Mouse (Mus musculus): Measurements from ENCODE around the gene Zfp595.
"Not testable (repeated sequence)": the region's sequence is repeated elsewhere in the genome, so short reads cannot be mapped to it uniquely, and the experiment has no call there.

Gene Zfp595

DNA sequence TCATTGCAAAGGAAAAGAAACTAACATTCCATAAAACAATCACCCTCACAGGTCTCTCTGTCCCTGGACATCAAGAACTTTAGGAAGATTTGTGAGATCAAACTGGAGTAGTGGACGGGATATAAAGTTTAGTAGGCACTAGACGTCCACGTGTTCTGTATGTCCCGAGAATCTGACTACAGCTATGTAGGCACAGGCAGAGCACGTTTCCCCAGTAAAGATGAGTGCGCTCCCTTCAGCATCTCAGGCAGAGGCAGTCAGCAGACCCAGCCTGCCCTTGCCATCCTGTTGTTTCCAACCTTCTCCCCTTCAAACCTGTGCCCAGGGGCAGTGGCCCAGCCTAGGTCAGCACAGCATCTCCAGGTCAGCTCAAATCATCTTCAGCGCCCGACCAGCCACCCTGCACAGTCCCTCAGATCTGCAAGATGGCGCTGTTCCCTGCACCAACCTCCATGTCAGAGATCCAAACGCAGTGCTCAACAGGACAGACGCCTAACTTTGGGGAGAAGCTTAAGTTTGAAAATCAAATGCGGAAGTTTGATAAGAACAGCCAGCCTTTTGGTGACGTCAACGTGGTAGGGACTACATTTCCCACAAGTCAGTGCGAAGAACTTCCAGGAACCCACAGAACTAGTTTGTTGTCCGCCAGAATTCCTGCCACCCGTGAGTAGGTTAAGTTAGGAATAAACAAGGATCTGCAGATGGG is at the start of gene Zfp595:
Zfp595 (minus strand) TSS at position 552 of the 706 bp plus-strand sequence.
- DNase-seq (ENCODE audit: low read depth), result peak; percentile 79

DNA sequence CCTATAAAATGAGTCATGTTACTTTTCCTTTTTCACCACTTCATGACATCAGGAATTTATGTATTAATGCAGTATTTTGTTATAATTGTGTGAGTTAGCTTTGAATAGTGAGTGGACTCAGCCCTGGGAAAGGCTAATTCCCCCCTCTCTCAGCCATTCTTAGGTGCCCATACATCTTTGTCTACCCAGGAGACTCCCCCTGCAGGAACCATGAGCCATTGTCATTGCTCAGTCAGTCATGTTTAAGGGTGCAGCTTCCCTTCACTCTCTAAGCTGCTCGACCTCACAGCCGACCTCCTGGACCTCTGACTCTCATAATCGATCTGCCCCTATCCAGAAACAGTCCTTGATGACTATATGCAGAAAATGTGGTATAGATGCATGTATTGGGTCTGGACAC is 43.9 kb upstream of the Zfp595 start:
- not testable (repeated sequence) for DNase-seq (ENCODE audit: low read depth)

DNA sequence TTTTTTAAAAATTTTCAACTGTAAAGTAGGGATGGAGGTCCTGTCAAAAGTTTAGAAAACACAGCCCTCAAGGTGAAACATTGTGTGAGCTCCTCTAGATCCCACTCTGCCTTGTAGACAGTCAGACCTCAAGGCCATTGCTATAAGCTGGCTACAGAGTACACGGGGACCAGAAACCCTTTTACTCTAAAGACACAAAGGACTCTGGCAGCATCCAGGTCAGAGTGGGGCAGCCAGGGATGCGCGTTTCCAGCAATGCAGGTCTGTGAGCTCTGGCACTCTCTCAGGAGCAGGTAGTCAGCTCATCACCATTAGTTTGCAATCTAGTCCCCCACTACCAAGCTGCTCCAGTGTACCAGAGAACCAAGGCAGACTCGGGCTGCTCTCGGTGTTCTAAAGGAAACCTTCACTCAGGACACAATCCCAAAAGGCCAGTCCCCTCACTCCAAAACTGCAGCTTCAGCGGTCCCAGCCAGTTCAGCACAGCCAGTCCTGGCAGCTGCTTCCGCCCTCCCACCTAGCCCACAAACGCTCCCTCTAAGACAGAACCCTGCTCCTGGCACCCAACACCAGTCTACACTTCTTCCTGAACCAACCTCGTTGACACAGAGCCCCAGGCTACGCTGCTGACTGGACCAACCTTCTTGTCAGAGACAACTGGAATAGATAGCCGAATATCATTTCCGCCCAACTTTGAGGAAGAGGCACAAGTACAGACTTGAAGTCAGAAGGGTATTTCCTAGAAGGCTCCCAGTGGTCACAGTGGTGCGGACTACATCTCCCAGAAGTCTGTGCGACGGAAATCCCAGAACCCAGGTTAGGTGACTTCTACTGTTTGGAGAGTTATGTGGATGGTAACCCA is 42.9 kb upstream of the Zfp595 start, which contains the start of the genes Gm28041 and Zfp456:
Gm28041 (minus strand) TSS at position 684 of the 862 bp plus-strand sequence.
Zfp456 (minus strand) TSS at position 761 of the 862 bp plus-strand sequence.
- DNase-seq (ENCODE audit: low read depth), result peak; percentile 74

DNA sequence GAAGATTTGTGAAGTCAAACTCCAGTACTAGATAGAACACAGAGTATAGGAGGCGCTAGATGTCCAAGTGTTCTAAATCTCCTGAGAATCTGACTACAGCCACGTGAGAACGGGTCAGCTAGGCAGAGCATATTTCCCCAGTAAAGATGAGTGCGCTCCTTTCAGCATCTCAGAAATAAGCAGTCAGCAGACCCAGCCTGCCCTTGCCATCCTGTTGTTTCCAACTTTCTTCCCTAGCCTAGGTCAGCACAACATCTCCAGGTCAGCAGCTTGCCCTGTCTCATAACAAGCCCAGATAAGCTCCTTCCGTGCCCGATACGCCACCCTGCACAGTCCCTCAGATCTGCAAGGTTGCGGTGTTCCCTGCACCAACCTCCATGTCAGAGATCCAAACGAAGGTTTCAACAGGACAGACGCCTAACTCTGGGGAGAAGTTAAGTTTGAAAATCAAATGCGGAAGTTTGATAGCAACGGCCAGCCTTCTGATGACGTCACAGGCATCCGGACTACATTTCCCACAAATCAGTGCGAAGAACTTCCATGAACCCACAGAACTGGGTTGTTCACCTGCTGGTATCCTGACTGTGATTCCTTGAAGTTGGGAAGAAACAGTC is 27.9 kb upstream of the Zfp595 start, which contains the start of the genes Gm28044 and Zfp953:
Gm28044 (minus strand) TSS at position 406 of the 614 bp plus-strand sequence.
Zfp953 (minus strand) TSS at position 475 of the 614 bp plus-strand sequence.
- peak; percentile 83 for DNase-seq (ENCODE audit: low read depth)

DNA sequence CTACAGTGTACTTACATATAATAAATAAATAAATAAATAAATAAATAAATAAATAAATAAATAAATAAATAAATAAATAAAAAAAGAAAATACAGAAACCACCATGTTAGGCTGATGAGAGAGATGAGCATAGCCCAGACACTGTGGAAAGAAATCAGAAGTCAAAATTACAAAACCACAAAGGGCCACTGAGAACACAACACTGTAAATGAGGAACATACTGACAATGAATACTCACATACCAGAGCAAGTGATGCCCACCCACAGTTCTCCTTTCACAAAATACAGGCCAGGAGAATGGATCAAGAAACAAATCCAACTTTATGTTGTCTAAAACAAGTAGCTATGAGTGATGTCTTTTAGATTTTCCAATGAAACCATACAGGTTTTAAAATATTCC is 19.5 kb upstream of the Zfp595 start:
- DNase-seq (ENCODE audit: low read depth), result no peak

DNA sequence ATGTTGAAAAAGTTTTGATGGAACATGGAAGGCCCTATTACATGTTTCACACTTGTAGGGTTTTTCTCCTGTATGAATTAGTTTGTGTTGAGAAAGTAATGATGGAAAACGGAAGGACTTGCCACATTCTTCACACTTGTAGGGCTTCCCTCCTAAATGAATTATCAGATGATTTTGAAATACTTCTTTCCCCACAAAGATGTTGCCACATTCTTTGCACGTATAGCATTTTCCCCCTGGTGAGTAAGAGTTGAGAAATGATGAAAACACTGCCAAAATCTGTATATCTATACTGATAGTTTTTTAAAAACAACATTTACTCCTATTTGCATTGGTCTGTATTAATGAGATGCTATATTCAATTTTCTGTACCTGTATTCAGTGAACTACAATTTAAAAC is 11.1 kb upstream of the Zfp595 start:
- DNase-seq (ENCODE audit: low read depth), result no peak

DNA sequence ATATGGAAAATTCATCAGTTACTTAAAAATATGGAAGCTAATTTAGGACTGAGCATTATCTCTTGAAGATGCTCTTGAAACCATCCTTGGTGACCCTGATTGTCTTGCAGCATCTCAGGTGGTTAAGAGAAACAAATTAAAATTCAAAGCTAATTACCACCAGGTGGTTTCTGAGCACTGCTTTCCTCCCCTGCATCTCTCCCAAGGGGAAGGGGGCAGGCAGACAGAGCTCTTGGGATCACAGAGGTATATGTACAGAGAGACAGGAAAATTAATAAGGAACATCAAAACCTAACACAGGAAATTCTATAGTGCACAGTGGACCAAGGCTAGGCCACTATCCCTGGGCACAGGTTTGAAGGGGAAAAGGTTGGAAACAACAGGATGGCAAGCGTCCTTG is 507 bp upstream of the Zfp595 start:
- no peak for DNase-seq (ENCODE audit: low read depth)

DNA sequence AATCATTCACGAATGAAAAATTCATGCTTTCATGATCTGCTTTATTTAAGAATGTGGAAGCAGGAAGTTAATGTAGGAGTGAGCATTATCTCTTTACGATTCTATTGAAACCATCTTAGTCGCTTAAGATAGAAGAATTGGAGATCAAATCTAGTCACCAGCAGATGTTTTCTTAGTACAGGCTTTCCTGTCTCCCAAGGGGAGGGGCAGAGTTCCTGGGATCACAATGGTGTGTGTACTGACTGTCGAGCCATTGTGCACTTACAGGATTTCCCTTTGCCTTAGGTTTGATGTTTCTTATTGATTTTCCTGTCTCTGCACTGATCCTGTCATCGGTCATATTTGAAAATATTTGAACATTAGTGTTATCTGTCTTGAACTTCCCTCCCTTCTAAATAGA is 25.7 kb downstream of the Zfp595 start:
- no peak for DNase-seq (ENCODE audit: low read depth)

DNA sequence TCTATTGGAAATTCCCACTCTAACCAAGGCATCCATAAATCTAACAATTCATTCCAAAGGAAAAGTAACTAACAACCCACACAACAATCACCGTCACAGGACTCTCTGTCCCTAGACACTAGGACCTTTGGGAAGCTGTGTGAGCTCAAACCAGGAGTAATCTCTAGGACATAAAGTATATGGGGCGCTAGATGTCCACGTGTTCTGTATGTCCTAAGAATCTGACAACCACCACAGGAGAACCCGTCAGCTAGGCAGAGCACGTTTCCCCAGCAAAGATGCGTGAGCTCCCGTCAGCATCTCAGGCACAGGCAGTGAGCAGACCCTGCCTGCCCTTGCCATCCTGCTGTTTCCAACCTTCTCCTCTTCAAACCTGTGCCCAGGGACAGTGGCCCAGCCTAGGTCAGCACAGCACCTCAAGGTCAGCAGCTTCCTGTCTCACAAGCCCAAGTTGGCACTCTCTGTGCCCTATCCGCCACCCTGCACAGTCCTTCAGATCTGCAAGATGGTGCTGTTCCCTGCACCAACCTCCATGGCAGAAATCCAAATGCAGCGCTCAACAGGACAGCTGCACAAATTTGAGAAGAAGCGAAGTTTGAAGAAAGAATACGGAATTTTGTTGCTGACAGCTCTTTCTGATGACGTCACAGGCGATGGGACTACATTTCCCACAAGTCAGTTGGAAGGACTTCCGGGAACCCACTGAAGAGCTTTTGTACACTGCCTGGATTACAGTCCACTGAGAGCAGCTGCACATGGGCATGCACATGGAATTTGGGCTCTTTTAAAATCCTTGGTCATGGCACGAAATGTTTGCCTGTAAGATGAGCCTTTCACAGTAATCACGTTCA is 26.3 kb downstream of the Zfp595 start, which contains the start of gene Zfp457:
Zfp457 (minus strand) TSS at position 664 of the 851 bp plus-strand sequence.
- peak; percentile 87 for DNase-seq (ENCODE audit: low read depth)

DNA sequence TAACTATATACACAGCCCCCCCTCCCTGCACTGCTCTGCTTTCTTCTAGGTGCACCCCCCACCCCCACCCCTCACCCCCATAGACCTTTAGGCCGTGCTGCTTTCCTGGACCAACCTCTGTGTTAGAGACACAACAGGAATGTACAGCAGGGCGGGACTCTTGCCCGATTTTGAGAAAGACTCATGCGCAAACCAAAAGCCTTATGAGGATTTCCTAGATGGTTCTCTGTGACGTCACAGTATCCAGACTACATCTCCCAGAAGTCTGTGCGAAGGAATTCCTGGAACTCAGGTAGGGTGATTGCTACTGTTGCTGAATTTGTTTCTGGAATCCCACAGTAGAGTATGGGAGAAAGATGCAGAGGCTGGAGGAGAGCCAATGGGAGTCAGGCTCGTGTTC is 54.1 kb downstream of the Zfp595 start, which contains the start of gene Zfp458:
Zfp458 (minus strand) TSS at position 153 of the 400 bp plus-strand sequence.
- peak; percentile 38 for DNase-seq (ENCODE audit: low read depth)

DNA sequence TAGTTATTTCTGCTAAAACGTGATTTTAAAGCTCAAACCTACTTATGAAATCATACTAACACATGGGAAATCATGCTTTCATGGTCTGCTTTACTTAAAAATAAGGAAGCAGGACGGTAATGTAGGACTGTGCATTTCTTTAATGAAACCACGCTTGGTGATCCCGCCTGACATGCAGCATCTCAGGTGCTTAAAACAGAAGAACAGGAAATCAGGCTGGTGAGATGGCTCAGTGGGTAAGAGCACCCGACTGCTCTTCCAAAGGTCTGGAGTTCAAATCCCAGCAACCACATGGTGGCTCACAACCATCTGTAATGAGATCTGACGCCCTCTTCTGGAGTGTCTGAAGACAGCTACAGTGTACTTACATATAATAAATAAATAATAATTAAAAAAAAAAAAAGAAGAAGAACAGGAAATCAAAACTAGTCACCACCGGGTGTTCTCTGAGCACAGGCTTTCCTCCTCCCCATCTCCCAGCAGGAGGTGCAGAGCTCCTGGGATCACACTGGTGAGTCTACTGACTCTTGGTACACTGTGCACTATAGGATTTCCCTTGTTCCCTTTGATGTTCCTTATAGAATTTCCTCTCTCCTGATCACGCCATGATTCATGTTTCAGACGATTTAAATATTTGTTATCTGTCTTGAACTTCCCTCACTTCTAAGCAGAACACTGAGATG is 62.8 kb downstream of the Zfp595 start:
- DNase-seq (ENCODE audit: low read depth), result not testable (repeated sequence)

DNA sequence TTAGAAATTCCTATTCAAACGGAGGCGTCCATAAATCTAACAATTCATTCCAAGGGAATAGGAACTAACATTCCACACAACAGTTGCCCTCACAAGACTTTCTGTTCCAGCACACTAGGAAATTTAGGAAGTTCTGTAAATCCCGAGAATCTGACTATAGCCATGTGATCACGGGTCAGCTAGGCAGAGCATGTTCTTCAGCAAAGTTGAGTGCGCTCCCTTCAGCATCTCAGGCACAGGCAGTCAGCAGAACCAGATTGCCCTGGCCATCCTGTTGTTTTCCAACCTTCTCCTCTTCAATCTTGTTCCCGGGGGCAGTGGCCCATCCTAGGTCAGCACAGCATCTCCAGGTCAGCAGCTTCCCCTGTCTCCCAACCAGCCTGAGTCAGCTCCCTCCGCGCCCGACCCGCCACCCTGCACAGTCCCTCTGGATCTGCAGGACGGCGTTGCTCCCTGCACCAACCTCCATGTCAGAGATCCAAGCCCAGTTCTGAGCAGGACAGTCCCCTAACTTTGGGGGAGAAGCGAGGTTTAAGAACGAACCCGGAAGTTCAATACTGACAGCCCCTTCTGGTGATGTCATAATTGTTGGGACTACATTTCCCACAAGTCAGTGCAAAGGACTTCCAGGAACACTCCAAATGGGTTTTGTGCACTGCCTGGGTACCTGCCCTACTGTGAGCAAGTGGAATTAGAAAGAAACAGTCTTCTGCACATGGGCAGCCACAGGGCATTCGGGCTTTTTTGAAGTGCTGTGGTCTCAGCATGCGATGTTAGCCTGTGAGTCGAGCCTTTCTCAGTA is 63.6 kb downstream of the Zfp595 start:
- DNase-seq (ENCODE audit: low read depth), result peak; percentile 62

All from c-Kit-positive CD71-negative TER-119-negative erythroid progenitor cells, embryonic 14.5 days (primary cell).